Mouse (Mus musculus) heart, postnatal 0 days (tissue): Measurements from ENCODE around the gene Evpl.

Experiments
- CTCF ChIP-seq: IDR thresholded peaks from 2 replicates; pipeline ENCODE4 v1.5.1; 2016; ENCODE audit warnings: antibody characterized with exemption, control low read depth, low read depth
- EP300 ChIP-seq: IDR thresholded peaks from 2 replicates; pipeline ENCODE4 v1.6.1; 2016; ENCODE audit warnings: antibody characterized with exemption, low read depth

DNA sequence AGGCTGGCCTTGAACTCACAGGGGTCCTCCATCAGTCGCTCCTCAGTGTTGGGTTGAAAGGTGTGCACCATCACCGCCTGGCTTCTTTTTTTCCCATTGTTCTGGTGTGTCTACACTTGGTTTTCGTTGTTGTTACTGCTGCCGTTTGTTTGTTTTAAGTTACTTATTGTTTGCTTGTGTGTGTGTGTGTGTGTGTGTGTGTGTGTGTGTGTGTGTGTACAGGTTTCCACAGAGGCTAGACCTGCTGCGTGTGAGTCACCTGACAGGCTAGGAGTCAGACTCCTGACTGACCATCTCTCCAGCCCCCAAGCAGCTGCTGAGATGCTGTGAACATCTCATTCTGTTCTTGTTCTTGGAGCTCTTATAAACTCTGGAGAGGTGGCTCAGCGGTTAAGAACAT is 25.0 kb downstream of the Evpl start:
- TF ChIP-seq EP300, result no peak
- no peak for TF ChIP-seq CTCF
